21 mouse cellular contexts compared by ENCODE assay signal in genomic region chr6:145581366-145582170, GRCm38 (mm10). TPM values are rescaled to one million over a fixed set of nuclear protein-coding genes. Genes with fewer than 3 reads are reported as not detected.
DNase-seq lines count a peak whose midpoint lies in the region; ATAC-seq and TF ChIP-seq lines count a peak whose summit lies in the region.
"Had no signal": no experiment of that assay in that cellular context is flagged by ENCODE, and none has a peak within 500 bp of the region (broad histone marks: within the 10 kb centered on the region; RNA-seq: fewer than 3 reads in every experiment).

No protein-coding gene starts in this region.

- ATAC-seq in kidney, embryonic 14.5 days (ENCODE audit: low FRiP score, low TSS enrichment) = no peak
- ATAC-seq: forebrain, postnatal 0 days; lung, postnatal 0 days had no signal

- H3K4me2 ChIP-seq in kidney, embryonic 14.5 days (replicated peaks; ENCODE audit: low read depth, low read length) = no peak overlapping the region
- H3K4me2 ChIP-seq: hindbrain, embryonic 14.5 days had no signal

- no peak overlapping the region for H3K27ac ChIP-seq in heart, adult 2 months
- H3K27ac ChIP-seq in kidney, embryonic 14.5 days (ENCODE audit: low read depth, low read length) = no peak overlapping the region
- peak overlapping the region; percentile 15; the same call in 1 of the 2 replicates for H3K27ac ChIP-seq in limb, embryonic 10.5 days
- H3K27ac ChIP-seq: gastrocnemius, adult 2 months; hindbrain, embryonic 14.5 days had no signal

- DNase-seq in heart, adult 2 months = no peak
- no peak for DNase-seq in heart, postnatal 14 days
- DNase-seq in kidney, adult 9 months = peak; percentile 19
- DNase-seq in Muller cell, postnatal 12 days (ENCODE audit: inconsistent ontology term) = peak; percentile 42
- DNase-seq in limb, embryonic 10.5 days (ENCODE audit: low spot score) = no peak
- DNase-seq in thymus, postnatal 4 days = no peak
- no peak for DNase-seq in layer of hippocampus, postnatal 14 days (ENCODE audit: low spot score in 2 of 2)
- DNase-seq: B cell, adult 2 months; forebrain, postnatal 0 days; gastrocnemius, adult 2 months; kidney, adult 18-20 months; layer of hippocampus, adult 9-11 months; thymus, postnatal 36 days had no signal

- intact Hi-C loops in heart, adult 2 months (cut with DNase I) = no loop called here
- intact Hi-C loops in heart, postnatal 14 days (cut with DNase I) = loop anchor here (5.0 kb wide), 1 partner anchor 59 kb away; no protein-coding TSS in a partner anchor

- H3K4me1 ChIP-seq in heart, adult 2 months (ENCODE audit: control insufficient read depth, insufficient read depth, low read length) = peaks cover 6% of the 10 kb centered on the region; the same call in 1 of the 2 replicates
- H3K4me1 ChIP-seq in kidney, embryonic 14.5 days (ENCODE audit: control insufficient read depth, insufficient read depth, low read length) = peaks cover 22% of the 10 kb centered on the region
- H3K4me1 ChIP-seq in limb, embryonic 10.5 days = peaks cover 27% of the 10 kb centered on the region

- TF ChIP-seq POLR2A in heart, adult 2 months (IDR thresholded peaks at IDR 0.05; ENCODE audit: insufficient read depth, low read depth, low read length) = no peak

- H3K9ac ChIP-seq in heart, adult 2 months (ENCODE audit: low read depth, low read length) = peak overlapping the region; percentile 23; the same call in 1 of the 2 replicates
- H3K9ac ChIP-seq in kidney, embryonic 14.5 days (ENCODE audit: low read depth, low read length) = no peak overlapping the region
- H3K9ac ChIP-seq: forebrain, postnatal 0 days; hindbrain, embryonic 14.5 days had no signal

- no peaks in the 10 kb centered on the region for H3K36me3 ChIP-seq in heart, adult 2 months (ENCODE audit: control insufficient read depth, insufficient read depth, low read length)
- no peaks in the 10 kb centered on the region for H3K36me3 ChIP-seq in kidney, embryonic 14.5 days (ENCODE audit: control insufficient read depth, insufficient read depth, low read length)
- no peaks in the 10 kb centered on the region for H3K36me3 ChIP-seq in limb, embryonic 10.5 days

- H3K79me2 ChIP-seq in heart, adult 2 months (replicated peaks; ENCODE audit: control insufficient read depth, insufficient read depth, low read length) = no peaks in the 10 kb centered on the region

- no peaks in the 10 kb centered on the region for H3K9me3 ChIP-seq in kidney, embryonic 14.5 days (ENCODE audit: control insufficient read depth, low read length)
- no peaks in the 10 kb centered on the region for H3K9me3 ChIP-seq in limb, embryonic 10.5 days (replicated peaks)

- 20% methylated on average over 10 of the region's 10 CpGs for WGBS in heart, adult 2 months
- 55% methylated on average over 10 of the region's 10 CpGs for WGBS in kidney, embryonic 14.5 days
- WGBS in limb, embryonic 10.5 days = 83% methylated on average over 10 of the region's 10 CpGs

- no peaks in the 10 kb centered on the region for H3K27me3 ChIP-seq in heart, adult 2 months (ENCODE audit: control insufficient read depth, insufficient read depth, low read length)
- H3K27me3 ChIP-seq in kidney, embryonic 14.5 days (ENCODE audit: control insufficient read depth, insufficient read depth, low read length) = no peaks in the 10 kb centered on the region
- no peaks in the 10 kb centered on the region for H3K27me3 ChIP-seq in limb, embryonic 10.5 days (ENCODE audit: low read depth, poor library complexity, severe bottlenecking)

- TF ChIP-seq EP300 in heart, adult 2 months (IDR thresholded peaks at IDR 0.05; ENCODE audit: insufficient read depth, low read depth, low read length) = no peak

- no peak overlapping the region for H3K4me3 ChIP-seq in heart, adult 2 months
- no peak overlapping the region for H3K4me3 ChIP-seq in kidney, embryonic 14.5 days (ENCODE audit: low read length)
- no peak overlapping the region for H3K4me3 ChIP-seq in limb, embryonic 10.5 days
- H3K4me3 ChIP-seq: gastrocnemius, adult 2 months had no signal

- TF ChIP-seq CTCF in heart, adult 2 months (IDR thresholded peaks at IDR 0.05) = no peak

RNA-seq across cellular contexts. Expression of gene Lmntd1, which starts 32.6 kb away (rescaled TPM):
- 1 to 10 TPM; 2.0 to 2.2 TPM for total RNA-seq in heart, adult 2 months (2021)
- 6.7 and 11.4 TPM in 2 replicates for polyA plus RNA-seq in heart, adult 2 months (2012; rRNA removed)
- total RNA-seq in heart, postnatal 14 days (2021) = 1 to 10 TPM in 1 of 2 experiments, under 1 TPM in 1; 0.59 to 1.4 TPM
- polyA plus RNA-seq in kidney, embryonic 14.5 days (2014; fragmentation: Nextera tagmentation; extraction: Ambion mirVana) = 1.5 and 2.0 TPM in 2 replicates
- 0.04 TPM in 1 of 2 replicates, not detected in the other for polyA plus RNA-seq in limb, embryonic 10.5 days (2016; fragmentation: Nextera tagmentation; extraction: Ambion mirVana)
- 1 to 10 TPM; 1.5 to 2.0 TPM for total RNA-seq in layer of hippocampus, postnatal 14 days (2021)
- total RNA-seq: liver, adult 2 months had no signal
- polyA plus RNA-seq: liver, adult 2 months had no signal

RNA-seq across cellular contexts. Expression of gene Tuba3b, which starts 34.0 kb away (rescaled TPM):
- total RNA-seq in heart, adult 2 months (2021) = under 1 TPM; 0.20 to 0.31 TPM
- polyA plus RNA-seq in heart, adult 2 months (2012; rRNA removed) = 0.67 and 0.68 TPM in 2 replicates
- total RNA-seq in heart, postnatal 14 days (2021) = under 1 TPM; 0.14 to 0.20 TPM
- polyA plus RNA-seq in kidney, embryonic 14.5 days (2014; fragmentation: Nextera tagmentation; extraction: Ambion mirVana) = not detected in 2 replicates
- not detected in 2 replicates for polyA plus RNA-seq in limb, embryonic 10.5 days (2016; fragmentation: Nextera tagmentation; extraction: Ambion mirVana)
- not detected for total RNA-seq in layer of hippocampus, postnatal 14 days (2021)
- total RNA-seq: adrenal gland, postnatal 4 days; forebrain, postnatal 0 days; gastrocnemius, adult 2 months; left cerebral cortex, postnatal 14 days; liver, adult 2 months had no signal
- polyA plus RNA-seq: forebrain, postnatal 0 days; hindbrain, embryonic 14.5 days; liver, adult 2 months; lung, postnatal 0 days; spleen, adult 2 months; stomach, embryonic 16.5 days had no signal

Comparison
In these comparisons a context has a peak if more than half of its experiments do, and no peak if none do; other contexts are left out.
1. DNase-seq: peak in kidney, adult 9 months (single experiment) and Muller cell, postnatal 12 days (single experiment); none in heart, adult 2 months (0 of 2), heart, postnatal 14 days (0 of 2), limb, embryonic 10.5 days (single experiment), thymus, postnatal 4 days (single experiment) and layer of hippocampus, postnatal 14 days (0 of 2).